Mouse (Mus musculus): ENCODE data around the gene Acbd6. TPM values are rescaled to one million over a fixed set of nuclear protein-coding genes. Genes with fewer than 3 reads are reported as not detected.
A peak's percentile ranks its signal among the peaks of the same experiment; 100 is the strongest.

Gene Acbd6
- polyA plus RNA-seq, 1 experiment from 2014 or later: 83.2 TPM

- Histone ChIP-seq H3K27ac (replicated peaks; ENCODE audit: low read depth, low read length) (no peak overlapping the region), H3K4me1 (ENCODE audit: control insufficient read depth, insufficient read depth, low read length) (peaks cover 3% of the 10 kb centered on the region), H3K4me2 (ENCODE audit: low read depth, low read length) (no peak overlapping the region), H3K4me3 (ENCODE audit: low read depth, low read length) (no peak overlapping the region), H3K9me3 (replicated peaks; ENCODE audit: control insufficient read depth, low read length) (no peaks in the 10 kb centered on the region), H3K27me3 (ENCODE audit: control insufficient read depth, insufficient read depth, low read length) (no peaks in the 10 kb centered on the region), H3K36me3 (replicated peaks; ENCODE audit: control insufficient read depth, insufficient read depth, low read depth, low read length) (peaks cover 3% of the 10 kb centered on the region; the same call in 1 of the 2 replicates), H3K9ac (replicated peaks; ENCODE audit: low read length) (no peak overlapping the region)
- WGBS: 19% methylated on average over 3 of the region's 3 CpGs
- DNase-seq (ENCODE audit: low spot score) (peak; percentile 73), ATAC-seq (replicated peaks; ENCODE audit: insufficient number of reproducible peaks, low FRiP score, low TSS enrichment, low read depth) (no peak)
Observed at GRCm38 (mm10) chr1:155564741-155565140, 6.8 kb downstream of the Acbd6 start.

DNA sequence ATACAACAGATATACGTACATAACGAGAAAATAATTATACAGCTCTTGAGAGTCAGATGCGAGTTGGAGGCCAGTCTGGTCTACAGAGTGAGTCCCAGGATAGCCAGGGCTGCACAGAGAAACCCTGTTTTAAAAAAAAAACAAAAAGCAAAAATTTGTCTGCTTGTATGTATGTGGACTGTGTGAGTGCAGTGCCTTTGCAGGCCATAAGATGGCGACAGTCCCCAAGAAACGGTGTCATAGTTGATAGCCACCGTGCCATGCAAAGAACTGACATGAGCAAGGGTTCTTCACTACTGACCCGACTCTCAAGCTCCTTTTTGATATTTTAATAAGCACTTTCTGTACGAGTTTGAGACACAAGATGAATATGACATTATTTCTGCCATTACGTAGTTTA lies 10.2 kb downstream of the Acbd6 start:
- 94% methylated on average over 9 of the region's 9 CpGs for WGBS
- DNase-seq (ENCODE audit: low spot score) (no peak), ATAC-seq (replicated peaks; ENCODE audit: insufficient number of reproducible peaks, low FRiP score, low TSS enrichment, low read depth) (no peak)
- Histone ChIP-seq H3K9me3 (replicated peaks; ENCODE audit: control insufficient read depth, low read length) (no peaks in the 10 kb centered on the region), H3K4me3 (ENCODE audit: low read depth, low read length) (no peak overlapping the region), H3K27me3 (ENCODE audit: control insufficient read depth, insufficient read depth, low read length) (no peaks in the 10 kb centered on the region), H3K9ac (replicated peaks; ENCODE audit: low read length) (no peak overlapping the region), H3K4me2 (ENCODE audit: low read depth, low read length) (no peak overlapping the region), H3K36me3 (replicated peaks; ENCODE audit: control insufficient read depth, insufficient read depth, low read depth, low read length) (peaks cover 3% of the 10 kb centered on the region; the same call in 1 of the 2 replicates), H3K27ac (replicated peaks; ENCODE audit: low read depth, low read length) (no peak overlapping the region), H3K4me1 (ENCODE audit: control insufficient read depth, insufficient read depth, low read length) (no peaks in the 10 kb centered on the region)

GRCm38 (mm10) chr1:155569340-155569739 lies 11.4 kb downstream of the Acbd6 start:
- Histone ChIP-seq H3K4me3 (ENCODE audit: low read depth, low read length) (no peak overlapping the region), H3K4me1 (ENCODE audit: control insufficient read depth, insufficient read depth, low read length) (no peaks in the 10 kb centered on the region), H3K27me3 (ENCODE audit: control insufficient read depth, insufficient read depth, low read length) (no peaks in the 10 kb centered on the region), H3K27ac (replicated peaks; ENCODE audit: low read depth, low read length) (no peak overlapping the region), H3K9me3 (replicated peaks; ENCODE audit: control insufficient read depth, low read length) (no peaks in the 10 kb centered on the region), H3K9ac (replicated peaks; ENCODE audit: low read length) (no peak overlapping the region), H3K4me2 (ENCODE audit: low read depth, low read length) (no peak overlapping the region), H3K36me3 (replicated peaks; ENCODE audit: control insufficient read depth, insufficient read depth, low read depth, low read length) (peaks cover 3% of the 10 kb centered on the region; the same call in 1 of the 2 replicates)
- DNase-seq (ENCODE audit: low spot score): no peak
- 86% methylated on average over 4 of the region's 4 CpGs for WGBS
- ATAC-seq (replicated peaks; ENCODE audit: insufficient number of reproducible peaks, low FRiP score, low TSS enrichment, low read depth): no peak

GRCm38 (mm10) chr1:155574966-155575673 lies 17.2 kb downstream of the Acbd6 start:
- Histone ChIP-seq H3K27me3 (ENCODE audit: control insufficient read depth, insufficient read depth, low read length) (no peaks in the 10 kb centered on the region), H3K36me3 (replicated peaks; ENCODE audit: control insufficient read depth, insufficient read depth, low read depth, low read length) (no peaks in the 10 kb centered on the region), H3K4me1 (ENCODE audit: control insufficient read depth, insufficient read depth, low read length) (no peaks in the 10 kb centered on the region), H3K4me3 (ENCODE audit: low read depth, low read length) (no peak overlapping the region), H3K9me3 (replicated peaks; ENCODE audit: control insufficient read depth, low read length) (no peaks in the 10 kb centered on the region), H3K27ac (replicated peaks; ENCODE audit: low read depth, low read length) (no peak overlapping the region), H3K9ac (replicated peaks; ENCODE audit: low read length) (no peak overlapping the region), H3K4me2 (ENCODE audit: low read depth, low read length) (no peak overlapping the region)
- ATAC-seq (replicated peaks; ENCODE audit: insufficient number of reproducible peaks, low FRiP score, low TSS enrichment, low read depth): no peak
- DNase-seq (ENCODE audit: low spot score): peak; percentile 89
- 32% methylated on average over 7 of the region's 7 CpGs for WGBS

- no peak overlapping the region for H3K4me2 ChIP-seq (ENCODE audit: low read depth, low read length)
- no peak overlapping the region for H3K9ac ChIP-seq (replicated peaks; ENCODE audit: low read length)
- 45% methylated on average over 2 of the region's 2 CpGs for WGBS
- DNase-seq (ENCODE audit: low spot score) (peak; percentile 81), ATAC-seq (replicated peaks; ENCODE audit: insufficient number of reproducible peaks, low FRiP score, low TSS enrichment, low read depth) (no peak)
- no peaks in the 10 kb centered on the region for H3K4me1 ChIP-seq (ENCODE audit: control insufficient read depth, insufficient read depth, low read length)
- H3K4me3 ChIP-seq (ENCODE audit: low read depth, low read length): no peak overlapping the region
- H3K36me3 ChIP-seq (replicated peaks; ENCODE audit: control insufficient read depth, insufficient read depth, low read depth, low read length): no peaks in the 10 kb centered on the region
- no peaks in the 10 kb centered on the region for H3K27me3 ChIP-seq (ENCODE audit: control insufficient read depth, insufficient read depth, low read length)
- no peak overlapping the region for H3K27ac ChIP-seq (replicated peaks; ENCODE audit: low read depth, low read length)
- H3K9me3 ChIP-seq (replicated peaks; ENCODE audit: control insufficient read depth, low read length): no peaks in the 10 kb centered on the region
Observed at GRCm38 (mm10) chr1:155576432-155576831, 18.5 kb downstream of the Acbd6 start.

DNA sequence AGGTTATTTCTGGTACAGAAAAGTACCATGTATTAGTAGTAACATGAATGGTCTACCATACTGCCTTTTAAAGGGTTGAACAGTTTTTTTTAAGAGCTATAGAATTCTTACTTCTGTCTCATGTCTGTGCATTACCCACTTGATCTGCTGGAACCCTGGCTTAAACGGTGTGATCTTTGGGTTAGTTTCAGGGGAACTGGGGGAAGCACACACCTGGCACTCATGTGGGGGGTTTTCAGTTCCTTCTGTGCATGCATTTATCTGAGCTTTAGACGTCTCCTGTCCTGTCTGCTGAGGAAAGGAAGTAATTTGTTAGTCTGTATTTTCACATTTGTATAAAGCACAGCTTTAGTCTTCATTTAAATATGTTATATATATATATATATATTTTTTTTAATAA lies 19.4 kb downstream of the Acbd6 start:
- 72% methylated on average over 2 of the region's 2 CpGs for WGBS
- H3K9me3 ChIP-seq (replicated peaks; ENCODE audit: control insufficient read depth, low read length): no peaks in the 10 kb centered on the region
- no peaks in the 10 kb centered on the region for H3K36me3 ChIP-seq (replicated peaks; ENCODE audit: control insufficient read depth, insufficient read depth, low read depth, low read length)
- H3K27ac ChIP-seq (replicated peaks; ENCODE audit: low read depth, low read length): no peak overlapping the region
- no peak overlapping the region for H3K9ac ChIP-seq (replicated peaks; ENCODE audit: low read length)
- H3K4me3 ChIP-seq (ENCODE audit: low read depth, low read length): no peak overlapping the region
- ATAC-seq (replicated peaks; ENCODE audit: insufficient number of reproducible peaks, low FRiP score, low TSS enrichment, low read depth) (no peak), DNase-seq (ENCODE audit: low spot score) (no peak)
- no peaks in the 10 kb centered on the region for H3K27me3 ChIP-seq (ENCODE audit: control insufficient read depth, insufficient read depth, low read length)
- no peak overlapping the region for H3K4me2 ChIP-seq (ENCODE audit: low read depth, low read length)
- no peaks in the 10 kb centered on the region for H3K4me1 ChIP-seq (ENCODE audit: control insufficient read depth, insufficient read depth, low read length)

DNA sequence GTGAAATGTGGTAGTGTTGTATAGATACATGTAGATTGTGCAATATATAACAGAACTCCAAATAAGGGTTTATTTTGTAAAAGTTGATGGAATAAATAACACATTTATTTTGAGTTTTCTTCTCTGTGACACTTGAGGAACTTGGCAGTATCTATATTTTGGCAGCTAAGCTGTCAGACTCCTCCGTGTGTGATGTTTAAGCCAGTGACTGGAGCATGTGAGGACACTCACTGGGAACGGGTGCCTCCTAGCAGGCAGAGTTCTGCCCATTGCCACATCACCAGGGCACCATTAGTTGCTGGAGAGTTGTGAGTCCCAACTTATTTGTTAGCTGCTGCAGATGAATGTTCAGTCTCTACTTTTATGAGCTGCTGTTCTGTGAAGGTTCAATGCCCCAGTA lies 30.0 kb downstream of the Acbd6 start:
- H3K9ac ChIP-seq (replicated peaks; ENCODE audit: low read length): no peak overlapping the region
- no peak overlapping the region for H3K4me2 ChIP-seq (ENCODE audit: low read depth, low read length)
- H3K9me3 ChIP-seq (replicated peaks; ENCODE audit: control insufficient read depth, low read length): no peaks in the 10 kb centered on the region
- H3K4me3 ChIP-seq (ENCODE audit: low read depth, low read length): no peak overlapping the region
- 81% methylated on average over 2 of the region's 2 CpGs for WGBS
- DNase-seq (ENCODE audit: low spot score) (no peak), ATAC-seq (replicated peaks; ENCODE audit: insufficient number of reproducible peaks, low FRiP score, low TSS enrichment, low read depth) (no peak)
- no peak overlapping the region for H3K27ac ChIP-seq (replicated peaks; ENCODE audit: low read depth, low read length)
- H3K4me1 ChIP-seq (ENCODE audit: control insufficient read depth, insufficient read depth, low read length): no peaks in the 10 kb centered on the region
- H3K27me3 ChIP-seq (ENCODE audit: control insufficient read depth, insufficient read depth, low read length): no peaks in the 10 kb centered on the region
- no peaks in the 10 kb centered on the region for H3K36me3 ChIP-seq (replicated peaks; ENCODE audit: control insufficient read depth, insufficient read depth, low read depth, low read length)

GRCm38 (mm10) chr1:155594141-155594540 lies 36.2 kb downstream of the Acbd6 start:
- Histone ChIP-seq H3K27me3 (ENCODE audit: control insufficient read depth, insufficient read depth, low read length) (no peaks in the 10 kb centered on the region), H3K27ac (replicated peaks; ENCODE audit: low read depth, low read length) (no peak overlapping the region), H3K4me2 (ENCODE audit: low read depth, low read length) (no peak overlapping the region), H3K9ac (replicated peaks; ENCODE audit: low read length) (no peak overlapping the region), H3K4me1 (ENCODE audit: control insufficient read depth, insufficient read depth, low read length) (no peaks in the 10 kb centered on the region), H3K4me3 (ENCODE audit: low read depth, low read length) (no peak overlapping the region), H3K9me3 (replicated peaks; ENCODE audit: control insufficient read depth, low read length) (no peaks in the 10 kb centered on the region), H3K36me3 (replicated peaks; ENCODE audit: control insufficient read depth, insufficient read depth, low read depth, low read length) (no peaks in the 10 kb centered on the region)
- WGBS: 46% methylated on average over 1 of the region's 1 CpGs
- DNase-seq (ENCODE audit: low spot score) (peak; percentile 66), ATAC-seq (replicated peaks; ENCODE audit: insufficient number of reproducible peaks, low FRiP score, low TSS enrichment, low read depth) (no peak)

Measured in embryonic facial prominence, embryonic 11.5 days (tissue).